Mouse (Mus musculus): ENCODE measurements around the gene Ect2.

Ect2 gene

GRCm38 (mm10) chr3:27070340-27070739, 83.3 kb downstream of the Ect2 start:
- no peak for DNase-seq (ENCODE audit: low spot score)

GRCm38 (mm10) chr3:27067206-27067605, 86.5 kb downstream of the Ect2 start:
- no peak for DNase-seq (ENCODE audit: low spot score)

- DNase-seq (ENCODE audit: low spot score), result no peak
Measured at GRCm38 (mm10) chr3:27064886-27065285, 88.8 kb downstream of the Ect2 start.

DNA sequence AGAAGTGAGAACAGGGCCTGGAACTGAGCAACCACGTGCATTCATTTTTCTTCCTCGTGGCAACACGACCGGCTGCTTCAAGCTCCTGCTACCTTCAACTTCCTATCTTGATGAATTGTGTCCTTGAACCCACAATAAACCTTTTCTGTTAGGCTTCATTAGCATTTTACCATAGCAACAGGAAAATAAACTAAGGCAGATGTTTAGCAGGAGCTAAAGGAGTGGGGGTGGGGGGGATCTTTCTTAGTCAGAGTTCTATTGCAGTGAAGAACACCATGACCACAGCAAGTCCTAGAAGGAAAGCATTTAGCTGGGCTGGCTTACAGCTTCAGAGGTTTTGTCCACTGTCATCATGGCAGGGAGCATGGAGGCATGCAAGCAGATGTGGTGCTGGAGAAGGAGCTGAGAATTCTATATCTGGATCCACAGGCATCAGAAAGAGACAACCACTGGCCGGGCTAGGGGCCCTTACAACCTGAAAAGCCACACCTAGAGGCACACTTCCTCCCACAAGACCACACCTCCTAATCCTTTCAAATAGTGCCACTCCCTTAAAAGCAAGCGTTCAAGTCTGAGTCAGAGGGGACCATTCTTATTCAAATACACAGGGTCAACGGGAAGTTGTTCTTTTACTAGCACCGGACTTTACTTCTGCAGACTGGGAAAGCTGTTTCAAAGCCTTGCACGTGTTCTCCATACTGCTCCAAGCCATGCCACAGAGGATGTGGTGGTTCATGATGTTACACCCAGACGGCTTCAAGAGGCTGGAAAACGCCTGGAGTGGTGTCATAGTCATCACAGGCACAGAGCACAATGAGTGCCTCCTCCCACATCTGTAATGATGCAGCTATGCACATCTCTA, 90.0 kb downstream of the Ect2 start:
- no peak for DNase-seq (ENCODE audit: low spot score)

DNA sequence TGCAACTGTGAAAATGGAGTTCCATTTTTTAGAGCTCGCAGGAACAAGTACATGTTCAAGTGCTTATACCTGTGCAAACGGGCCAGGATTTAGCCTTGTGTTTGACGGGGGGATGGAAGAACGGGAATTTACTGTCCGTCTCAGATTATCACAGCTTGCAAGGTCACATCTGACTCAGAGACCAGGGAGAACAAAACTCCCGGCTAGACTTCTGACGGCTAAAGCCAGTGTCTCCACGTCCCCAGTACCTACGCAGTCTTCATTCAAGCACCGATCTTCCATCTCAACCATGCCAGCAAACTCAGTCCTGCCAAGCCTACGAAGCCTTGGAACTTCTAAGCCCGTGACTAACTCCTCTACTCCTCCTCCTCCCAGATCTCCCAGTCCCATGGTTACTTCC, 93.2 kb downstream of the Ect2 start:
- no peak for DNase-seq (ENCODE audit: low spot score)

DNA sequence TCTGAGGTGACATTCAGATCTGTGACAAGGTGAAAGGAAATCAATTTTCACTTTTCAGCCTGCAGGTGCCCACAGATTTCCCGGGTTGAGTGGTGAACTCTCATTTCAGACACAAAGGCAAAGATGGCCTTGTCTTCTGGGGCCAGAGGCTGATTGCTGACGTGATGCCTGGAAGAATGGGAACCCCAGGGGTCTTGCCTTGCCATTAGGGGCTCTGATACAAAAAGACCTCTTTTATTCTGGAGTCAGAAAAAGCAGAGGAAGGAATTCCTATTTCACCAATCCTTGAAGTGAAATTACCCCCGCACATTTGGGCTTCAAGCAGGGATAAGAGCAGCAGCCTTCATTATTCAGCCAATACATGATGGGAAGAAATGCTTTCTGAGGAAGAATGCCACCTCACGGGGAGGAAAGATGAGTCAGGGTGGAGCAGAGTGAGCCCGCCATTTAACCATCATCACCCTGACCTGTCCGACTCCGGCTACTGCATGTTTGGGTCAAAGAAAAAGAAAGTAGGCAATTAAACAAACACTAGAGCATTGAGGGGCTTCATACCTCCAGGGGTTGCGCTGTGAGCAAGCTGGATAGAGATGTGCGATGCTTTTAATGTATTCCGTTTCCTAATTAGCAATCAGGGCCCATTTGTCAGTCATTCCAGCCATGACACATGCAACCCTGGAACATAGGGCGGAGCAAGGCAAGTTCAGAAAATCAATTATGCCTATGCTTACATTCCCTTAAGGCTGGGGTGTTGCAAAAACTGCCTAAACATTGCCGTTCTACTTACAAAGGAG, 94.0 kb downstream of the Ect2 start:
- no peak for DNase-seq (ENCODE audit: low spot score)

GRCm38 (mm10) chr3:27055471-27055870, 98.2 kb downstream of the Ect2 start:
- no peak for DNase-seq (ENCODE audit: low spot score)

DNA sequence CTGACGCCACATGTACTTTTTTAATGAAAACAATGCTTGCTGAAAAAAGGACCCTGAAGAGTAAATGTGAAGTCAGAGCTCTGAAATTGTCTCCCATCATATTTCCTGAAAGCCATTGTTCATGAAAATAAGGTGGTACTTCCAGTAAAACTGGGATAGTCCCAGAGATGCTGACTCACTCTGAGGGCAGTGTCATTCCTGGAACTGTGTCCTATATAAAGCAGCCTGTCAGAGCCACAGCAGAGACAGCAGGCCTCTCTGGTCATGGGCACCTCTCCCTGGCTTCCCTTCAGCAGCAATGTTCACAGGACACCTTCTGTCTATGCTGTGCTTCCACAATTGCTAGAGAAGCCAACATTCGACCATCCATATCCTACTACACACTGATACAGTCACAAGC, 98.9 kb downstream of the Ect2 start:
- DNase-seq (ENCODE audit: low spot score), result no peak

Data from urinary bladder, postnatal 10 days (tissue).